ENCODE assay signal across 12 mouse cellular contexts in genomic region chr7:44962337-44962736, GRCm38 (mm10). TPM values are rescaled to one million over a fixed set of nuclear protein-coding genes. Genes with fewer than 3 reads are reported as not detected.
"Had no signal": no experiment of that assay in that cellular context is flagged by ENCODE, and none has a peak within 500 bp of the region (broad histone marks: within the 10 kb centered on the region; RNA-seq: fewer than 3 reads in every experiment).

No protein-coding gene starts in this region.

- DNase-seq: kidney, adult 8-10 months; kidney, postnatal 14 days; layer of hippocampus, adult 9-11 months; liver, postnatal 0 days; lung, embryonic 14.5 days; midbrain, embryonic 14.5 days; right cerebral cortex, adult 18-20 months; right cerebral cortex, postnatal 14 days; right cerebral cortex, postnatal 4 days; thymus, postnatal 25 days had no signal

RNA-seq across cellular contexts. Expression of gene Tsks, which starts 19.3 kb away (rescaled TPM):
- total RNA-seq: megakaryocyte-erythroid progenitor cell, adult 5-6 weeks; midbrain, postnatal 0 days had no signal
